Mouse (Mus musculus) lung, adult 2 months (tissue): ENCODE measurements around the gene Cd72.

Source experiments
- CTCF ChIP-seq: fragments of 200-500 bp; IDR thresholded peaks from 2 replicates; pipeline ENCODE4 v1.5.1; 2011; ENCODE audit warnings: mild to moderate bottlenecking, low read length, control low read depth; ENCODE audit not compliant: insufficient read depth
- POLR2A ChIP-seq: fragments of 200-500 bp; IDR thresholded peaks from 2 replicates; pipeline ENCODE4 v1.6.1; 2011; ENCODE audit warnings: low read depth, mild to moderate bottlenecking, control low read depth, low read length, borderline replicate concordance; ENCODE audit errors: extremely low read depth

- TF ChIP-seq CTCF (no peak), POLR2A (no peak)
Observed at GRCm38 (mm10) chr4:43496587-43496986, 42.2 kb upstream of the Cd72 start.
